In the genomic region with DNA sequence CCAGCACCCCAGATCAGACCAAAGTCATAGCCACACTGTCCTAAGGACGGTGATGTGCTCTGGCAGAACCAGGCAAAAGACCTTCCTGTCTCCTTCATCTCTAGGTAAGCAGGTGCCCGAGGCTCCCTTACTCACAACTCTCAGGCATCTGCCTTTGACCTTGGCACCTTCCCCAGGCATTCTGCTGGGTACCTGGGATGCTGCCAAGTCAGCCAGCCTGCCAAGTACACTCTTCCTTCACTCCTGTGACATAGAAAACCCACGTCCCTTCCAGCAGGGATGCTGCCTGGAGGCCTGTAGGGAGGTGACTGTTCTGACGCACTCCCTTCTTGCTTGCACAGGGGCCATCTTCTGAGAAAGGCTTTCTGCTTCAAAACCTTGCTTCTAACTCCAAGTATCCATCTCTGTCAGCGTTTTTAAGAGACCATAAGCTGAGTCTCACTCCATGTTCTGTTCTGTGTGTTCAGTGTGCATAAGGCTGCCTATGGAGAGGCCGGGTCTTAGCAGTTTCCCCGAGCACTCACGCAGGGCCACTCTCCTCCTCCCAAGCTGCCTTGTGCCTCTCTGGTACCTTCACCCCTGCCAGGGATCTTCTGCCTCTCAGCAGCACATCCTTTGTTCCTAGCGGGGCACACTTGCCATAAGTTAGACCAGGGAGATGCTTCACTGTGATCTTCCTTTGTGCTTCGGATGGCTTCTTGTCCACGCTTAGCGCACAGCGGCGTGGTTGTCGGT, we compare ENCODE assay signal across 7 mouse cellular contexts. TPM values are rescaled to one million over a fixed set of nuclear protein-coding genes. Genes with fewer than 3 reads are reported as not detected.
DNase-seq lines count a peak whose midpoint lies in the region.

No protein-coding gene starts in this region.

- DNase-seq in right cerebral cortex, postnatal 10 days (ENCODE audit: low spot score in 2 of 2): peak; percentile 40 to 47
- DNase-seq in right cerebral cortex, adult 18-20 months: no peak
- peak; percentile 87 for DNase-seq in cerebellum, adult 9-11 months
- DNase-seq in kidney, adult 8-10 months: peak; percentile 69 to 72
- peak; percentile 30 for DNase-seq in ovary, postnatal 14 days (ENCODE audit: low spot score)
- no peak for DNase-seq in embryo, embryonic 10 days (ENCODE audit: low spot score)
- DNase-seq in layer of hippocampus, postnatal 25 days (ENCODE audit: extremely low spot score in 1 of 2, low spot score in 1 of 2): no peak

RNA-seq across cellular contexts. Expression of gene Rpl37a, which starts 28.0 kb away (rescaled TPM):
- 100 to 1,000 TPM; 504 to 611 TPM for total RNA-seq in layer of hippocampus, postnatal 25 days (2021)

RNA-seq across cellular contexts. Expression of gene Ankar, which starts 38.7 kb away (rescaled TPM):
- not detected for total RNA-seq in layer of hippocampus, postnatal 25 days (2021)

Comparison
In these comparisons a context has a peak if more than half of its experiments do, and no peak if none do; other contexts are left out.
1. DNase-seq: peak in right cerebral cortex, postnatal 10 days (2 of 2), cerebellum, adult 9-11 months (single experiment), kidney, adult 8-10 months (2 of 2) and ovary, postnatal 14 days (single experiment); none in right cerebral cortex, adult 18-20 months (single experiment), embryo, embryonic 10 days (single experiment) and layer of hippocampus, postnatal 25 days (0 of 2).